Mouse (Mus musculus): ENCODE measurements around the gene 9930022D16Rik.

9930022D16Rik gene

DNA sequence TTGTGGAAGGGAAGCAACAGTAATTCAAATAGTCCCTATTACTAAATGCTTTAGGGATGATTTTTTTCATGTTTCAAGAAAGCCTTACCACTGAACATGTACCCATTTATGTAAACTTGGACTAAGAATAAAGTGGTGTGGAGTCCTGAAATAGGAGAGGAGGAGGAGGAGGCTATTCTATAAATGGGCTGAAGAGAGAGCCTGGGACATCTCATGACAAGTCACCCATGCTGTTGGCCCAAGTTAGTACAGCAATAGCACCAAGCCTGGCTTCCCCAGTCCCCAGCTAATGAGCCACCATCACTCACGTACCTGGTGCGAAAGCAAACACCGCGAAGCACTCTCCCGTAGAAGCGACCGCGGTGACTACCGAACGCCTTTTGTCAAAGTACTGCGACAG lies 44.4 kb downstream of the 9930022D16Rik start:
- no peak for DNase-seq

DNA sequence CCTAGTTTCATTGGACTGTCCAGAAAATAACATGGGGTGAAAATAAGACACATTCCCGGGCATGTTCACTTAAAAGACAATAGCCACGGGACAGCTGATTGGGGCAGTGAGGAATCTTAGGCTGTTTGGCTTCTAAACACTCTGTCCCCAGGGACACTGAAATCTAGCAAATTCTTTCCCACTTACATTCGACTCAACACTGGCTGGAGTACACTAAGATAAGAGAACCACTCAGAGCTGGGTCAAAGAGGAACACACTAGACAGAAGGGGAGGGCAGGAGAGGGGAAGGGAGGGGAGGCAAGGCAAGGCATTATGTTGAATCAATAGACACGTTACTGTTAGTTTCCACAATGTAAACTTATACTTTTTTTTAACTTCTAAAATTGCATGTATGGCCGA lies 46.9 kb downstream of the 9930022D16Rik start:
- DNase-seq, result no peak

DNA sequence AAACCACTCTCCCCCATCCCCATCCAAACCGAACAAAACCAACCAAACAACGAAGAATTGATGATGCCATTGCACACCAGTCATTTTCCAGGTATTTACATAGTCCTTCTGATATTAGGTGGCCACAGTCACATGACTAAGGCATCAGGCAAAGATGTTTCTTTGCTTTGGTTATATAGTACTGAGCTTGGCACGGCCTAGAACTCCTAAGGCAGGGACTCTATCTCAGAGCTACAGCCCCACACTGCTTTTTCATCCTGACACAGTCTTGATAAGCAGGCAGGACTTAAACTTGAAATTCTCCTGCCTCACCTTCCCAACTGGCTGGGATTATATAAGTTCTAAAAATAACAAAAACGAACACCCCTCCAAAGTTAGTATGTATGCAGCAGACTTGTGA lies 51.4 kb downstream of the 9930022D16Rik start:
- no peak for DNase-seq

DNA sequence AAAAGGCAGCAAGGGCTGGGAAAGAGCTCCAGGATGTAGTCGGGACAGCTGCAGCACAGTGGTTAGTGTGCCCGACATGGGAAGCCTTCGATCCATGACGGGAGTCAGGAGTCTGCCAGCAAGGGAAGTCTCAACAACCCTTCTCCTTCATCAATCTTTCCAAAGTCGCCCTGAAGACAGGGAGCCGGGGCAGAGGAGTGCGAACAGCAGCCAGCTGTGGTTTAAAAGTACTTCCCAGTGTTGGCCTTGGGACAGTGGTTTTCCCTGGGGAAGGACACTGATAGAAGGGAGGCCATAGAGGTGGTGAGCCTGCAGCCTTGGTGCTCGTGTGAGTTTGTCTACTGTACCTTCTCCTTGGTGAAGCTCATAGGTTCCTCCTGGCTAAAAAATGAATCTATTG lies 53.3 kb downstream of the 9930022D16Rik start:
- no peak for DNase-seq

DNA sequence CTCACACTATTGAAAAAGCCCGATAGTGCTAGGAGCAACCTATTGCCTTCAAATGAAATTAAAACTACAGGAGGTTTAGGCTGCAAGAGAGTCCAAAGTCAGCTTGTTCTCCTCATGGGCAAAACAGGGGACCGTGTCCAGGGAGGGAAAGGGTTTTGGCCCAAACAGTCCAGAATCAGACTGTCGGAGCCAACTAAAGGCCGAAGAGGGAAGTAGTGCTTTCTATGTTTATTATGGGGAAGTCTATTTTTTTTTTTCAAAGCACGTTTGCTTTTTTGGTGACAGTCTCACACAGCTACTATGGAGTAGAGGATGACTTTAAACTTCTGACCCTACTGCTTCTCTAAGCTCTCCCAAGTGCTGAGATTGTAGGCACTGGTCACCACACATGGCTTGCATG lies 54.4 kb downstream of the 9930022D16Rik start:
- DNase-seq, result no peak

All from spleen, adult 18-20 months (tissue).